Mouse (Mus musculus) left cerebral cortex, postnatal 4 days (tissue): ENCODE measurements around the gene Ap1s1. TPM values are rescaled to one million over a fixed set of nuclear protein-coding genes. Genes with fewer than 3 reads are reported as not detected.

ENCODE experiments used
- DNase-seq: peaks from one replicate; pipeline ENCODE4 v3.0.0-alpha.2; 2022
- intact Hi-C: fragments of 180-260 bp; cut with DNase I; formaldehyde crosslinking; loops from one replicate; pipeline ENCODE4 v1.15.1; 2025
- total RNA-seq, 2 experiments: library from RNA; stranded (reverse); gene quantifications; 2 replicates each; pipeline ENCODE4 v1.2.3; 2021

Ap1s1 gene
- total RNA-seq, 2 experiments from 2014 or later: 193 to 208 TPM

DNA sequence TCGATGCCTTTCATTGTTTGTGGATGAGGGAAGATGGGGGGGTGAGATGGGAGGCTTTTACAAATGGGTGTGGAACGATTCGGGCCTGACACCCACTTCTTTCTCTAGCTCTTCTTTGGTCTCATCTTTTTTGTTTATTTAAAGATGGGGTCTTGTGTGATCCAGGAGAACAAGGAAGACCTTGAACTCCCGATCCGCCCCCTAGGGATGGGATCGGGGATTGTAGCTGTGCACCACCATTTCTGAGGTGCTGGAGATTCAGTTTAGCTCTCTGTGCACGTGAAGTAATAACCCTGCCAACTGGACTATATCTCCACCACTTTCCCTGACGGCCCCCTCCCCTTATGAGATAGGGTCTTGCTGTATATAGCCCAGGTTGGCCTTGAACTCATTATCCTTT, 20.0 kb upstream of the Ap1s1 start:
- intact Hi-C loops: no loop called here

DNA sequence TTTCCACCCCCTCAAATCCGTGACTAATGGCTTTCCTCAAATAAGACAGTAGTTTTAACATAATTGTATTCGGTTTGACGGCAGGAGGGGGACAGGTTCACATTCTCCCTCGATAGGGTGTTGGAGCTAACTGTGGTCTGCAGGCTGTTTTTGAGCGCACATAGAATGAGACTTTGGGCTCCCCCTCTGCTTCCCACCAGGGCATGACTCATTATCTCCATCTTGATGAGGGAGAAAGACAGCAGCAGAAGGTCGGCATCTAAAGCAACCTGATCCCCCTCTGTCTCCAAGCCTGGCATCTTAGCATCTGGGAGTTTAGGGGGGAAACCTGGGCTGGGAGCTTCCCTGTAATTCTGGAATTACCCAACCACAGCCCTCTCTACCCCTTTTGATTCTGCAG, 19.5 kb upstream of the Ap1s1 start:
- intact Hi-C loops: no loop called here
- DNase-seq: no peak

More for the DNA sequence above, 20.0 kb upstream of the Ap1s1 start:
- no peak for DNase-seq

DNA sequence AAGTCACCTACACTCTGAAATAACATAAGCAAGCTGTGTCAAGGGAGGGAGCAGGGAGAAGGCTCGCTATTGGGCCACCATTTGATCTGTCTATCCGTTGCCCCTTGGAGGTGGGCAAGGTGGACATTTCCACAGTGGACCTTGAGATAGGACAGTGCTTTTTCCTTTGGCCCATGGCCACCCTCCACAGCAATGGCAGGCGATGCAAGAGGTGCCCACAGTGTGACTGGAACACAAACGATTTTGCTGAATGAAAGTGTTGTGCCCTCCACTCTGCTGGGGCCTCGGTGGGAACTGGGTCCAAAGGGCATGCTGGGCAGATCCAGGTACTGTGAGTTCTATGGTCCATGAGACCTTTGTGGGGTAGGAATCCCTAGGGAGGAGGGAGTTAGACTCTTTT, 16.7 kb upstream of the Ap1s1 start:
- DNase-seq: no peak
- intact Hi-C loops: no loop called here

DNA sequence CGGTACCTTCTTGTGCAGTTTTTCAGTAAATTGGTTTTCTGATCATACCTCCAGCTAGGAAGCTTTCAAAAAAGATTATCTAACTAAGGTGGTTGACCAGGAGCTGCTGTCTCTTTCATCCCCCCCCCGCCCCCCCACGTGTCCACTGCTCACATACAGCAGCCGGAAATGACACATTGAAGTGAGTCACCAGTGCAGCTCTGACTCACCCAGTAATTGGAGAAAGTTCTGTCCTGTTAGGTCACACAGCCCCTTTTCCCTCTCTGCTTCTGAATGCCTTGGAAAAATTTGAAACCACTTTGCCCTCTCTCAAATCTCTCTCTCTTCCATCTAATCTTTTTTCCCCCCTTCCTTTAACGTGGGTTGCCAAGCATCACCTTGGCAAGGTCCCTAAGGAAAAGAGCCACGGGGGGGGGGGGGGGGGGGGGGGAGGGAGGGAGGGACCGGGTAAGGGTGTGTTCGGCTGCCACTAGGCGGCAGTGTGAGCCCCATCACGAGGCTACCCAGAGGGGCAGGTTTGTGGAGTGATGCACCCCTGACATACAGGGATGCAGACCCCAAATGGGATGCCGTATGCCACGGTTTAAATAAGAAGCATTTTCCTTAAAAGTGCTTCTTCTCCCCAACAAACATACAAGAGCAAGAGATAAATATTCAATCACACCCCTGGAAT, 16.0 kb upstream of the Ap1s1 start:
- DNase-seq: peak; percentile 54
- intact Hi-C loops: no loop called here

DNA sequence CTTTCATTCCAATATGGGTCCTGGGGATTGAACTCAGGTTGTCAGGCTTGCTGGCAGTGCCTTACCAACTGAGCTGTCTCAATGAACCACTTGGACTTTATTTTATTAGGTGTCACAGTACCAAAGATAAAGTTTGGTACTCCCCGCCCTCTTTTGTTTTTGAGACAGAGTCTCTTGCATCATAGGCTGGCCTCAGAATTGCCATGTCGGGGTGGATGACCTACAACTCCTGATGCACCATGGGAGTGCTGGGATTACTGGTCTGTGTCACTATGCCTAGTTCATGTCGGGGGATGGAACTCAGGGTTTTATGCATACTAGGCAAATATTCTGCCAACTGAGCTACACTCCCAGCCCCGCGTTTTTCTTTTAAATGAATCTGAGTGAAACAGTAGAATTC, 8.9 kb upstream of the Ap1s1 start:
- intact Hi-C loops: no loop called here
- no peak for DNase-seq

DNA sequence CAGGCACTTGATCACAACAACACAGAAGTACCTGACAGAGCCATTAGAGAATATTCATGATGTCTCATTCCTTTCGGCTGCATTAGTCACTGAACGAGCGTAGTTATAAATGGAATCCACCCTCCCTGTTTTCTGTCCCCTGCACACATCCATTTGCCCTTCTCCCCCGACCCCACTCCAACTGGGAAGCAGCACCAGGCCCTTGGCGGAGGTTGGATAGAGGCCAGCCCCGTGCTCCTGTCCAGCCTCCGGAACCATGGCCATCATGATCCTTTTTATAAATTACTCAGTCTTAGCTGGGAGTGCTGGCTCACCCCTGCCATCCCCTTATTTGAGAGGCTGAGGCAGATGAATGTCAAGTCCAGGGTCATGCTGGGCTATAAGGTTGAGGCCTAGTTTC, 8.4 kb upstream of the Ap1s1 start:
- DNase-seq: no peak
- intact Hi-C loops: no loop called here

DNA sequence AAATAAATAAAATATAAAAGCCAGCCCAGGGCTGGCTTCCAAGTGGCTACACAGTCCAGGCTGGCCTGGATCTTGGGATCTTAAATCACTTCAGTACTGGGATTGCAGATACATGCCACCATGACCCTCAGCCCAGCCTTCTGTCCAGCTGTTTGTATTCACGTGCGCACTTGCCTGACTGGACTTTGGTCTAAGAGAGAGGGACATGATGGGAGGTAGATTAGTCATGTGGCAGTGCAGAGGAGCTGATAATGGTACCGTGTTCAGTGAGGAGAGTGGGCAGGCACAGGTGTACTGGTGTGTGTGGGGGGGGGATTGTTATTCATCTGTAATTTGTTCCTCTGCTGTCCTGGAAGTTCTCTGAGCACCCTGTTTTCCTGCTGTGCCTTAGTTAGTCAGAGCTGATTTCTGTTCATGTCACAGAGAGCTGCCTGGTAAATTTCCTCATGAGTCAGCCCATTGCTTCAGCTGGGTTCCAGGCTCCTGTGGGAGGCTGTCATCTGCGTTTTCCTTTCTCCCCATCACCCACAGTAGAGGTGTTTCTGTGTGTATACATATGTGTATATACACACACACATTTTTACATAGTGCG, 6.1 kb upstream of the Ap1s1 start:
- DNase-seq: no peak
- intact Hi-C loops: no loop called here

DNA sequence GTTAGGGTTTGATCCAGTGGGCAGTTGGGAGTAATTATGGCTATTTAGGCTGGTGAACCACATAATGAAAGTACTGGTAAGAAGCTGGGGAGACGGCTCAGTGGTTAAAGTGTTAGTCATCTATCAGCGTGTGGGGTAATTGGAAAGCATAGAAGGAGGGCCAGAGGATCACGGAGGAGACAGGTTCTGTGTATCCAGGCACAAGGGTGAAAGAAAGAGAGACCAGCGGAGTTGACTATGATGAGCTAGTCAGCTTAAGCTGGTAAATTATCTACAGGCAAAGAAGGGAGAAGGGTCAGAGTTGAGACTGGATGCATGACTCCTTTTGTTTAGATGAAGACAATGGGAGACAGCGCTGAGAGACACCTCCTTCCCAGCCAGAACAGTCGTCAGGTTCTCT, 5.2 kb upstream of the Ap1s1 start:
- no peak for DNase-seq

DNA sequence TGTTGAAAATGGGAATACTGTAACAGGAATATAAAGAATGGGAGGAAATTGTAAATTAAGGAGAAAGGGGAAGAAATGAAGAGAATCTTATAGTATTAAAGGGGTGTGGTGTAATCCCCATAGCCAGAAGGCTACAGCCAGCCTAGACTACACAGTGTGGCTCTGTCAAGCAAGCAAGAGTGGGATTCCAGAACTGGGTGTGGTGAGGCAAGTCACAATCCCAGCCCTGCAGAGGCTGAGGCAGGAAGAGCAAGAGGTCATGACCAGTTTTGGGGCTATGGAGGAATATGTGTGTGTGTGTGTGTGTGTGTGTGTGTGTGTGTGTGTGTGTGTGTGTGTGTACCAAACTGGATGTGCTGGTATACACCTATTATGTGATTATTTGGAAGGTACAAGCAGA, 1.1 kb upstream of the Ap1s1 start:
- intact Hi-C loops: no loop called here
- no peak for DNase-seq

More for the DNA sequence above, 5.2 kb upstream of the Ap1s1 start:
- intact Hi-C loops: no loop called here

DNA sequence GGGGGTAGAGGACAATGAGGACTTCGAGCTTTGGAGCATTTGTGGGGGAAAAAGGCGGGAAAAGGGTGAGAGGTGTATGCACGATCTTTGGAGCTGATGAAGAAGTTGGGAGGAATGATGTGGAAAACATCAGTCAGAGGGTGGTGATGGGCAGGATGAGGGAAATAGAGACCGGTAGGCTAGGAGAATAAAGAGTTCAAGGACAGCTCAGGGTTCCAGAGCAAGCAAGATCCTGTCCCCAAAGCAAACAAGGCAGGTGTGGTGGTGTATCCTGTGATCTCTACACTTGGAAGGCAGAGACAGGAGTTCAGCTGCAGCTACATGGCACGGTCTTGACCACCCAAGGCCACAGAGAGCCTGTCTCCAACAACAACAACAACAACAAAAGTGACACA, 386 bp upstream of the Ap1s1 start:
- no peak for DNase-seq
- intact Hi-C loops: no loop called here

DNA sequence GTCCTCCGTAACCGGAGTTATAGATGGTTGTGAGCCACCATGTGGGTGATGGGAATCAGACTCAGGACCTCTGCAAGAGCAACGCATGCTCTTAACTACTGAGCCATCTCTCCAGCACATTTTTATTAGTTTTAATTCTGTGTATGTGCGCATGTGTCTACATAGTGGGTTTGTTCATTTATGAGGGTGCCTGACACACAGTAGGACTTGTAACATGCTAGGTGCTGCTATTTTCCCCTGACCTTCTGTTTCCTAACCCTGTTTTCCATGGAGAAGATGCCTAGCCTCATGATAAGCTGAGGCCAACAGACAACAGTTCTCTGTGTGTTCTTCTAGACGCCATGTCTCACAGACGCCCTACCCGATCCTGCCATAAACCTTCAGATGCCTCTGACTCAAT, 1.9 kb downstream of the Ap1s1 start:
- intact Hi-C loops: no loop called here
- no peak for DNase-seq

DNA sequence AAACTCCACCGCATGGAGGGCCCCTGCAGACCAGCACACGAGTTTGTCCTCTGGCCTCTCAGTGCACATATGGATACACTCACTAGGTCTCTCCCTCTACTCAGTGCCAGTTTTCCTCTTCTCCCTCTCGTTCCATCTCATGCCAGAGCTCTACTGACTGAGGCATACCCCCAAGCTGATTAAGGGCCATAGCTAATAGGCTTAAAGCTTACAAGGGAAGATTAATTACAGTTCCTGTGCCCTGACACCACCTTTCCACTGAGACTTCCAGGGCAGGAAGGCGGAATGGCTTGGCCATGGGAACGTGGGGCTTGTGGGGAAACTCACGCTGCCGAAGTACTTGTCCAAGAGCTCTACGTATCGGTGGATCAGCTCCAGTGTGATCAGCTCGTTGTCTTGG, 4.5 kb downstream of the Ap1s1 start:
- intact Hi-C loops: no loop called here
- DNase-seq: no peak

DNA sequence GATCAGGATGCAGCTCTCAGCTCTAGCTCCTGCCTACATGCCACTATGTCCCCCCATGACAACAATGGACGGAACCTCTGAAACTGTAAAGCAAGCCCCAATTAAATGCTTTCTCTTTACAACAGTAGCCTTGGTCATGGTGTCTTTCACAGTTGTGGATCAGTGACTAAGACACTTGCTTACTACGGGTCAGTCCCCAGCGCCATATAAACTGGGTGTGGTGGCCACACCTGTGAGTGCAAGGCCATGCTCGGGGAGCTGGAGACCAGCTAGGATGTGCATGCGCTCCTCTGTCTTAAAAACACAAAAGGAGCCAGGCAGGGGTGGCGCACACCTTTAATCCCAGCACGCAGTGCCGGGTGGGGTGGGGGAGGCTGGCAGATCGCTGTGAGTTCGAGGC, 6.5 kb downstream of the Ap1s1 start:
- intact Hi-C loops: no loop called here
- no peak for DNase-seq

DNA sequence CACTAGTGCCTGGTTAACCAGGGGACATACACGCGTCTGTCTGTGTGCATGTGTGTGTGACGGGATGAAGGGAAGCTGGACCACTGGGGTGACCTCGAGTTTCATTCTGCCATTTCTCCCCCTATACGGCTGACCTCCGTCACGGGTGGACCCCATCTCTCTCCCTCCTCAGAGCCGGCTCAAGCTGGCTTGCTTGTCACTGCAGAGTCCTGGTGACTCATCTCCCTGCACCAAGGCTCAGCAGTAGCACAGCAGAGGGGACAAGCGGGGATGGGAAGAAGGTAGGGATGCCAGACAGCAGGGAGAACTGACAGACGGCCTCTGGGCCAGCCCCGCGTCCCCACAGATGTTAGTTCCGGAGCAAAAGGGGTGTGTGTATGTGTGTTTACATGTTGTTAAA, 9.7 kb downstream of the Ap1s1 start:
- intact Hi-C loops: no loop called here

DNA sequence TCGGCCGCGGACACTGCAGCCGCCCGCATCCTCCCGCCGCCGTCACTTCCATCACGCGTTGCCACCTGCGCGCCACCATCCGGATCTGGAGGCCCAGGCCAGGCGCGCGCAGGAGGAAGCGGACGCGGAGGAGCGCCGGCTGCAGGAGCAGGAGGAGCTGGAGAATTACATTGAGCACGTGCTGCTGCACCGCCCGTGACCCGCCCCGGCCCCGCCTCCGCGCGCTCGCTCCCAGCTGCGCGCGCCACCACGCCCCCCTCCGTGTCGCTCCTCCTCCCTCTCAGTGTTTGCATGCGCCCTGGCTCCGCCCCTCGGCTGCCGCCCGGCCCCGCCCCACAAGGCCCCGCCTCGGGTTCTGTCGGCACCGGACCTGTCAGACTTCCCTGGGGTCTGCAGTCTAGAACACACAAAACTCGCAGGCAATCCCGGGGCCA, 13.3 kb downstream of the Ap1s1 start:
- intact Hi-C loops: loop anchor here (5.0 kb wide), 1 partner anchor 255 kb away; the partner anchor contains the start of gene Ache
- DNase-seq: peak; percentile 92

More for the DNA sequence above, 9.7 kb downstream of the Ap1s1 start:
- DNase-seq: no peak

DNA sequence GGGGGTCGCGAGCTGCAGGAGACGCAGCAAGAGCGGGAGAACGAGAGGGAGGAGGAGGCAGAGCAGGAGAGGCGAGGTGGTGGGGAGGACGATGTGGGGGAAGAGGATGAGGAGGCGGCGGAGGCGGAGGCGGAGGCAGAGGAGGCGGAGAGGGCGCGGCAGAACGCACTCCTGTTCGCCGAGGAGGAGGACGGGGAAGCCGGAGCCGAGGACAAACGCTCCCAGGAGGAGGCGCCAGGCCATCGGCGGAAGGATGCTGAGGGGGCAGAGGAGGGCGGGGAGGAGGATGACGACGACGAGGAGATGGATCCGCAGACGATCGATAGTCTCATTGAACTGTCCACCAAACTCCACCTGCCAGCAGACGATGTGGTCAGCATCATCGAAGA, 13.9 kb downstream of the Ap1s1 start:
- intact Hi-C loops: loop anchor here (5.0 kb wide), 1 partner anchor 255 kb away; the partner anchor contains the start of gene Ache
- DNase-seq: peak; percentile 51

DNA sequence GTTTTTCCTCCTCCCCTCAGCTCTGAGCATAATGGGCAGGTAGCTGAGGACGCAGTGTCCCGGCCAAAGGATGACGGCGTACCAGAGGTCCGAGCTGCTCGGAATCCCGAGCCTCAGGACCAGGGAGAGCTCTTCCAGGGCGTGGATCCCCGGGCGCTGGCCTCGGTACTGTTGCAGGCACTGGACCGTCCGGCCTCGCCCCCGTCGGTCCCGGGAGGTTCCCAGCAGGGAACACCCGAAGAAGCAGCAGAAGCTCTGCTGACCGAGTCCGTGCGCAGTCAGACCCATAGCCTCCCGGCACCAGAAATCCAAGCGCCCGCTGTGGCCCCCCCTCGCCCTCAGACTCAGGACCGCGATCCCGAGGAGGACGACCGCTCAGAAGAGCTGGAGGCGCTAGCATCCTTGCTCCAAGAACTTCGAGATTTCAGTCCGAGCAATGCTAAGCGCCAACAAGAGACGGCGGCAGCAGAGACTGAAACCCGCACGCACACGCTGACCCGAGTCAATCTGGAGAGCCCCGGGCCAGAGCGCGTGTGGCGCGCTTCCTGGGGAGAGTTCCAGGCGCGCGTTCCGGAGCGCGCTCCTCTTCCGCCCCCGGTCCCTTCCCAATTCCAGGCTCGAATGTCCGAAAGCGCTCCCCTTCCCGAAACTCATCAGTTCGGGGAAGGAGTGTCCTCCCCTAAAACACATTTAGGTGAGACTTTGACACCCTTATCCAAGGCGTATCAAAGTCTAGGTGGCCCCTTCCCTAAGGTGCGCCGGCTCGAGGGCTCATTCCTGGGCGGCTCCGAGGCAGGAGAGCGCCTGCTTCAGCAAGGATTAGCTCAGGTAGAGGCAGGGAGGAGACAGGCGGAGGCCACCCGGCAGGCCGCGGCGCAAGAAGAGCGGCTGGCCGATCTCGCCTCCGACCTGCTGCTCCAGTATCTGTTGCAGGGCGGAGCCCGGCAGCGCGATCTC, 14.6 kb downstream of the Ap1s1 start:
- intact Hi-C loops: loop anchor here (5.0 kb wide), 1 partner anchor 256 kb away; the partner anchor contains the start of gene Ache
- peak; percentile 21 for DNase-seq

DNA sequence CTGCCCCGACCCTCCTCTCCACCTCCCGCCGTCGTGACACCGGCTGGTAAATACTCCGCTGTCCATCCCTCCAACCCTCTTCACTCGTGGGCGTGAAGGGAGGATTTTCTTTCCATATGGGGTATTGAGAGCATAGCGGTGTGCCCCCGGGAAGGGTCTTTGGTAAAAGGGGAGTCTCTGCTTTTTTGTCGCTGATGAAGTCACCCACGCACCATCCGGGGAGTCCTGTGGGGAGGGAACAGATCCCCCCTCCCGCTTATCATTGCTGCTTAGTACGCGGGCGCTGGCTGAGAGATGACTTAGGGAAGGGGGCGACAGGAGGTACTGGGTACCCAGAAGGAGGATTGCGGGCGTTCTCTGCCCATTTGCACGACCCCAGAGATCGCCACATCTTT, 15.5 kb downstream of the Ap1s1 start:
- intact Hi-C loops: loop anchor here (5.0 kb wide), 1 partner anchor 257 kb away; the partner anchor contains the start of gene Ache
- no peak for DNase-seq

DNA sequence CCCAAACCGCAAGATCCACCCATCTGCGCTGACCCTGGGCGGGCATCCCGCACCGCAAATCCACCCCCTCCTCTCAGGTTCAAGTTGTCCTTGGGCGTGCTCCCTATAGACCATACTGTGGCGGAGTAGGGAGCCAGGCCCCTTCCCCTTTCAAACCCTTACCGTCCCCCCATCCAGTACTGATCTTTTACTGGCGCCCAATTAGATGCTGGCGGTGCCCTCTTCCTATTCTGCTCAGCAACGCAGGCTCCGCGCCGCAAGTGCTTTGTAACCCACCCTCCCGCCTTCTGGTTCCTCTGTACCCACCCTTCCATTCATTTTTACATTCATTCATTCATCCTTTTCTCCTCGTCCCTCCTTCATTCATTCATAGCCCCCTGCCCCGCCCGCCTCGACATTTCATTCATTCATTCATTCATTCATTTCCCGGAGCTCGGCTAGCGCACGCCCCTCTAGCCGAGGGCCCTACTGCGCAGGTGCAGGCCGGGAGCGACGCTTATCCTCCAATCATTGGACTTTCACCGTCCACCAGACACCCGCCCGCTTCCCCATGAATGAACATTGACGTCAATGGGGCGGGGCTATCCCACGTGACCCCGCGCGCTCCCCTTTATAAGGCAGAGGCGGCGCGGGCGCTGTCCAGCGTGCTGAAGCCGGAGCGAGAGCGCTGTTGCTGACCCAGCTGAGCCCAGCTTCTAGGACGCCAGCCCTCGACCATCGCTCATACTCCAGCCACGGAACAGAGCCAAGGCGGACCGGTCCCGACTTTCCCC, 16.1 kb downstream of the Ap1s1 start:
- intact Hi-C loops: loop anchor here (5.0 kb wide), 1 partner anchor 257 kb away; the partner anchor contains the start of gene Ache
- DNase-seq: peak; percentile 97

DNA sequence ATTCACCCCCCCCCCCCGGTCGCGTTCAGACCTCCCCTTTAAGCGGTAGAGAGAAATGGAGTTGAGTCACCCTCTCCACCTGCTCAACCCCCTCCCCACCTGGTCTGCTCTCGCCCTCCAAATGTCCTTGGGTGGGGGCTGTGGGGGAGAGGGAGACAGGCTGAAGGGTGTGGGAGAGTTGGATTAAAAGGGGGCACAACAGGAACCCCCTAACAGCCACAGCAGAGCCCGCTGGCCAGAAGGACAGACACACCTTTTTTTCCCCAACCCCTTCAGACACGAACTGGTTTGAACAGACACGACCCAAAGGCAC, 16.7 kb downstream of the Ap1s1 start:
- no peak for DNase-seq
- intact Hi-C loops: no loop called here
